Mouse (Mus musculus) liver, embryonic 16.5 days (tissue): ENCODE measurements at regions not wholly inside any gene's neighbourhood (a gene's known extent, or its start where the extent isn't known, plus 50 kb on each side); places are given as distances from the start of the nearest gene placed in this dataset.

Source experiments
- ATAC-seq: fragments of 200-750 bp; cut with Nextera tagmentation; 2 replicates; pipeline ENCODE4 v1.8.0; 2017; ENCODE audit warnings: low read depth, mild to moderate bottlenecking, moderate number of reproducible peaks, moderate library complexity
- H3K27ac ChIP-seq: fragments of 300-500 bp; sonication (generic); 2 replicates; pipeline ENCODE4 v1.5.1; 2014; ENCODE audit warnings: mild to moderate bottlenecking, low read length
- H3K27me3 ChIP-seq: fragments of 300-500 bp; sonication (generic); 2 replicates; pipeline ENCODE4 v1.6.1; 2014; ENCODE audit warnings: low read depth, low read length, mixed read lengths; ENCODE audit not compliant: control insufficient read depth, insufficient read depth
- H3K36me3 ChIP-seq: fragments of 300-500 bp; sonication (generic); 2 replicates; pipeline ENCODE4 v1.6.1; 2014; ENCODE audit warnings: mild to moderate bottlenecking; ENCODE audit not compliant: control insufficient read depth, insufficient read depth
- H3K4me1 ChIP-seq: fragments of 300-500 bp; sonication (generic); 2 replicates; pipeline ENCODE4 v1.6.1; 2014; ENCODE audit warnings: low read depth, low read length, mixed read lengths; ENCODE audit not compliant: control insufficient read depth
- H3K4me2 ChIP-seq: fragments of 300-500 bp; sonication (generic); 2 replicates; pipeline ENCODE4 v1.6.1; 2014; ENCODE audit warnings: low read depth, low read length, mixed read lengths
- H3K4me3 ChIP-seq: fragments of 300-500 bp; sonication (generic); 2 replicates; pipeline ENCODE4 v1.5.1; 2014; ENCODE audit warnings: low read depth, mild to moderate bottlenecking, low read length
- H3K9ac ChIP-seq: fragments of 300-500 bp; sonication (generic); 2 replicates; pipeline ENCODE4 v1.6.1; 2014; ENCODE audit warnings: low read depth, low read length
- H3K9me3 ChIP-seq: fragments of 300-500 bp; sonication (generic); replicated peaks from 2 replicates; pipeline ENCODE4 v1.6.1; 2016; ENCODE audit warnings: low read length; ENCODE audit not compliant: control insufficient read depth
- WGBS: fragments of 180-500 bp; shearing (Covaris S2); extraction: QIAGEN DNeasy Blood & Tissue Kit; methylation state at CpG from one replicate; pipeline ENCODE4 v1.1.7; 2014; ENCODE audit not compliant: insufficient replicate concordance; 5-methylcytosine and 5-hydroxymethylcytosine counted together

DNA sequence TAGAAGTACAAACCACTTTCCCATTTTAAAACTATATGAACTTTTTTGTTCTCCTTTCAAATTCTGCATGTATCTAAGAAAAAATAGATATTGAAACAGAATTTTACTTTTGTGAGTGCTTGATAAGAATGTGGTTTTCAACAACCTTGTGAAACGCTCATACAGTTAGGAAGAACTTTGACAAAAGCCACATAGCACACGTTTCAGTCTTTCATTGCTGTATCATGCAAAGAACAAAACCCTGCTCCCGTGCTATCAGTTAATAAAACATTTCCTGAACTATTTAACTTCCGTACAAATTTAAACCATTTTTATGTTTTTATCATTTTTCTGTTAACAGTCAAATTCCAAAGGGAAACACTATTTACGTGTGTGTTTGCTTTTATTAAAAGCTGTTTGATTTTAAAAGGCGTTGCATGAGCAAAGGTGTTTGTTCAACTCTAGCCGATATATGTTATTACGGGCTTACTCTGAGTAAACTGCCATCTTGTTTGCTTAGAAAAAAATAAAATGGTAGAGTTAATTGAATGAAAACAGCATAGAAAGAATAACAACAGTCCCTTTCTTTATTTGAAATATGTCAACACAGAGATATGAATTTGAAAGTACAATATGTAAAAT is 471.8 kb upstream of the Klhl1 start:
- WGBS, result 24% methylated on average over 8 of the region's 8 CpGs
- H3K27ac ChIP-seq, result no peak overlapping the region
- no peak overlapping the region for H3K4me2 ChIP-seq
- H3K4me3 ChIP-seq, result no peak overlapping the region
- H3K27me3 ChIP-seq, result no peaks in the 10 kb centered on the region
- H3K9me3 ChIP-seq, result no peaks in the 10 kb centered on the region
- no peaks in the 10 kb centered on the region for H3K4me1 ChIP-seq
- peak; percentile 63 for ATAC-seq
- no peak overlapping the region for H3K9ac ChIP-seq
- no peaks in the 10 kb centered on the region for H3K36me3 ChIP-seq

DNA sequence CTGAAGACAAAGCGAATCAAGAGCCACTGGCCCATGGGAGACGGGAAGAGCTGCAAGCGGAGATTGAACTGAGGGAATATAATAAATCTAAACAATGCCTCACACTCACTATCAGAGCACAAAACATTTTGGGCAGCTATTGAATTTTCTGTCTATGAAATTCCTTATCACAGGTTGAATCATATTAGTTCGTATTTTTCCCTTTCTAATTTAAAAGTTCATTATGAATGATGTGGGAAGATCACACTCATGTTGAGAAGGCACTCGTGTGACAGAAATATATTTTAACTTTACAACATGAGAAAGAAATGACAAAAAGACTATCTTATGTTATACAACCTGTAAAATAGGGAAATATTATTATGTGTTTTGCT is 444.2 kb upstream of the Klhl1 start:
- Histone ChIP-seq H3K9ac (no peak overlapping the region), H3K27ac (no peak overlapping the region), H3K9me3 (no peaks in the 10 kb centered on the region), H3K27me3 (no peaks in the 10 kb centered on the region), H3K4me1 (no peaks in the 10 kb centered on the region), H3K4me3 (no peak overlapping the region), H3K36me3 (no peaks in the 10 kb centered on the region), H3K4me2 (no peak overlapping the region)
- no peak for ATAC-seq
- 60% methylated on average over 5 of the region's 5 CpGs for WGBS

DNA sequence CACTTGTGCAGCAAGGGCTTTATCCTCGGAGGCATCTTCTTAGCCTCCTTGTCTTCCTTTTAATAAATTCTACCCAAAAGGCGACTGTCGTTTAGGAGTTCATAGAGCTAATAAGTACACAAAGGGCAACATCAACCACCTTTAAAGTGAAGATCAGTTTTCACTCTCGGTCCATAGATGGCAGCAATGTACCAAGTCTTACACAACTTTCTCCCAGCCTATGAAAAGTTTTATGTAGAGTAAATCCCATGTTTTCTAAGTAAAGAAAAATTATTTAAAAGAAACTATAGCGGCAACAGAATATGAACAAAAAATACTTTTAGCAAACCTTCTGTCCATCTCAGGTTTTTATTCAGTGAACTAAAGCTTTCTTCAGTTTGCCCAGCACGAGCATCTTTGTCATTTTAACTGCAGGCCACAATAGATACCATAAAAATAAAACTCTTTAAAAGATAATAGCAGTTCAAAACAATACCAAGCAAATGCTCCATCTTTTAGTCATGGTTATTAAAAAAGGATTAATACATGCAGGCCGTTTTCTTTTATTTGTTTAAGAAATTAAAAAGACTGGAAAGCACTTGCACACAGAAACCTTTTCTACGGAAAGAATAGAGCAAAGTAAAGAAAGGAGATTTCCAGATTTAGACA is 443.6 kb upstream of the Klhl1 start:
- Histone ChIP-seq H3K27ac (no peak overlapping the region), H3K4me2 (no peak overlapping the region), H3K4me1 (no peaks in the 10 kb centered on the region), H3K4me3 (no peak overlapping the region), H3K27me3 (no peaks in the 10 kb centered on the region), H3K36me3 (no peaks in the 10 kb centered on the region), H3K9me3 (no peaks in the 10 kb centered on the region), H3K9ac (no peak overlapping the region)
- WGBS, result 30% methylated on average over 8 of the region's 8 CpGs
- ATAC-seq, result no peak

DNA sequence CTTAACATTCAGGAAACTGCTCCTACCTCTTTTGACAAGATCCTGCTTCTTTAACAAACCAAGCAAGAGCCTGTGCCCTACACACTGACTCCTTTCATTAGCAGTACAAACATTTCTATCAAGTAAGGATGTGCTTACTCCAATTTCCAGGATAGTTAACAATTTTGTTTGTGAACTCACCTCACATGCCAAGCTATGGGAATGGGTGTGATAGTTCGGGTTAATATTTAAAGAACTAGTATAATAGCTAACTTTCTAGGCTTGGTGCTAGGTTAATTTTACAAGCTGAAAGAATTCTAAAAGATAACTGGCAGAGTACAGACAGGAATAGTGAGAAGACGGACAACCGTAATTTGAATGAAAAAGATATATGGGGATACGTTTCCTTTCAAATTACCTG is 437.2 kb upstream of the Klhl1 start:
- no peak overlapping the region for H3K4me2 ChIP-seq
- no peaks in the 10 kb centered on the region for H3K9me3 ChIP-seq
- H3K4me3 ChIP-seq, result no peak overlapping the region
- no peaks in the 10 kb centered on the region for H3K4me1 ChIP-seq
- H3K9ac ChIP-seq, result no peak overlapping the region
- no peaks in the 10 kb centered on the region for H3K36me3 ChIP-seq
- no peak for ATAC-seq
- no peak overlapping the region for H3K27ac ChIP-seq
- no peaks in the 10 kb centered on the region for H3K27me3 ChIP-seq
- 65% methylated on average over 4 of the region's 4 CpGs for WGBS

DNA sequence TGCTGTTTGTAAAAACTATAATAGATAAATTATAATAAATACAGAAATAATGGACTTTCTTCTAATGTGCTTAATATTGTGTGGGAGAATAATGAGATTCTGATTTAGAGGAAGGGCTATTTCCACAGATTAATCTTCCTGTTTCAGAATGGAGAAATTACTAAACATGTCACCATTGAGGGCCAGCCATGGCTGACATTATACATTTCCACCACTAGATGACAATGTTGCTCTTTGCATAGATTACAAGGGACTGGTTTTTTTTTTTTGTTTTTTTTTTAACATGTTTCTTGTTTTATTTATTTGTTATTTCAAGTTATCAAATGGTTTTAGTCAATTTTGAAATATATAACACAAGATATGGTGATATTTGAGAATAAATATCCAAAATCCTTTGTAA is 435.6 kb upstream of the Klhl1 start:
- Histone ChIP-seq H3K9ac (no peak overlapping the region), H3K4me2 (no peak overlapping the region), H3K9me3 (no peaks in the 10 kb centered on the region), H3K27ac (no peak overlapping the region), H3K4me3 (no peak overlapping the region), H3K27me3 (no peaks in the 10 kb centered on the region), H3K36me3 (no peaks in the 10 kb centered on the region), H3K4me1 (no peaks in the 10 kb centered on the region)
- ATAC-seq, result no peak

DNA sequence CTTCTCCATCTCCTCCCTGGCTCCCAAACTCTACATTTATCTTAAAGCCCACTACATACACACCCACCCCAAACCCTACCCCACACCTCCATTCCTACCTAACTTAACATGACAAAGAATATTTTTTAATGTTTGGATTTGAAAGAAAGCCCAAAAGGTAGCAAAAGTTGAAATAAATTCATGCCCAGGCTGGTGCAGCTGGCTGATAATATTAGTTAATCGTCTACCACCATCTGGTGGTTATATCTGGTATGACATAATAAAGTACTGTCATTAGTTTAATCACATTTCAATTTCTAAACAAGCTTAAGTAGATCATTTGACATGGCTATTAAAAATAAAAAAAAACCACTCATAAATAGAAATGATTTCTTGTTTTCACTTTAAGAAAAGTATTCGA is 389.8 kb upstream of the Klhl1 start:
- Histone ChIP-seq H3K27ac (no peak overlapping the region), H3K36me3 (no peaks in the 10 kb centered on the region), H3K9me3 (no peaks in the 10 kb centered on the region), H3K4me1 (no peaks in the 10 kb centered on the region), H3K9ac (no peak overlapping the region), H3K4me2 (no peak overlapping the region), H3K4me3 (no peak overlapping the region), H3K27me3 (no peaks in the 10 kb centered on the region)
- no peak for ATAC-seq
- WGBS, result 4% methylated on average over 2 of the region's 2 CpGs

DNA sequence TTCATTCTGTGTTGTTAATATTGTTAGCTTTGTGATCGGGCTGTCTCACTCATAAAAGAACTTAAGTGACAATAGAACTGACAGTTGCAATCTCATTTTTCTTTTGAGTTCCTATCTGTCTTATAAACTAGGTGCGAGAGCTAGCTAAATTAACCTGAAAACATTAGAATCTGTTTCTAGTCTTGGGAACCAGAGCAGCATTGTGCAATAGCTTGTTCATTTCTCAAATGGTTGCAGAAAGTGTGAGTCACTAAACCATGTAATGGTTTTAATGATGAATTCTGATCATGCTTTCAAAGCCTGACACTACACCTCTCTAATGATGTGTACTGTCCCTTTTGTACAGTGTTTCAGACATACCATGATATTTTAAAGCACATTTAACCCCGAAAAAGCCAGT is 360.8 kb upstream of the Klhl1 start:
- WGBS, result 52% methylated on average over 3 of the region's 3 CpGs
- Histone ChIP-seq H3K27me3 (no peaks in the 10 kb centered on the region), H3K9ac (no peak overlapping the region), H3K4me1 (no peaks in the 10 kb centered on the region), H3K27ac (no peak overlapping the region), H3K4me3 (no peak overlapping the region), H3K4me2 (no peak overlapping the region), H3K36me3 (no peaks in the 10 kb centered on the region), H3K9me3 (no peaks in the 10 kb centered on the region)
- no peak for ATAC-seq

DNA sequence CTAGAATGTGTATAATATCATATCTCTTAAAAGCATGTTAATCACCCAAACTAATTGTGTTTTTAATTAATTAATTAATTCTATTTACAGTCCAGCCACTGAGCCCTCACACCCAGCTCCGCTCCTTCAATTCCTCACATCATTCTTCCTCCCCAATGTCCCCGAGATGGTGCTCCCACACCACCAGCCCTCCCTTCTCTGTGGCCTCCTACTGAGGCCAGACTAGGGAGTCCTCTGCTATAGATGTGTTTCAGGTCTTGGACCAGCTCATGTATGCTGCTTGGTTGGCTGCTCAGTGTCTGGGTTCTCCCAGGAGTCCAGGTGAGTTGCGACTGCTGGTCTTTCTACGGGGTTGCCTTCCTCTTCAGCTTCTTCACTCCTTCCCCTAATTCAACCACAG is 353.1 kb upstream of the Klhl1 start:
- Histone ChIP-seq H3K27me3 (no peaks in the 10 kb centered on the region), H3K27ac (no peak overlapping the region), H3K36me3 (no peaks in the 10 kb centered on the region), H3K9ac (no peak overlapping the region), H3K4me2 (no peak overlapping the region), H3K9me3 (no peaks in the 10 kb centered on the region), H3K4me1 (no peaks in the 10 kb centered on the region), H3K4me3 (no peak overlapping the region)
- WGBS, result 66% methylated on average over 4 of the region's 4 CpGs
- no peak for ATAC-seq

DNA sequence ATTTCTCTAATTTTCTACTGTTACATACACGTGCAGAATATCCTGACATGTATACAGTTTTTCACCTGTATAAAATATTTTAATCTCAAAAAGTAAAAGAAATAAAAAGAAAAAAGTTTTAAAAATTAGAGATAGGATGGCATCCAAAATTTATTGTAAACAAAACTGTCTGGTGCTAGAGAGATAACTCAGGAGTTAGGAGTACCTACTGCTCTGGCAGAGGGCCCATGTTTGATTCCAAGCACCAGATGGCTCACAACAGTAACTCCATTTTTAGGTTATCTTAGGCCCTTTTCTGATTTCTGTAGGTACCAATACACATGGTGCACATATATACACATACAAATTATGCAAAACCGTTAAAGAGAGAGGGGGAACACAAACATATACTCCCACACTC is 320.0 kb upstream of the Klhl1 start:
- no peaks in the 10 kb centered on the region for H3K9me3 ChIP-seq
- ATAC-seq, result no peak
- H3K27ac ChIP-seq, result no peak overlapping the region
- H3K4me3 ChIP-seq, result no peak overlapping the region
- no peaks in the 10 kb centered on the region for H3K36me3 ChIP-seq
- 51% methylated on average over 2 of the region's 2 CpGs for WGBS
- H3K9ac ChIP-seq, result no peak overlapping the region
- no peaks in the 10 kb centered on the region for H3K27me3 ChIP-seq
- no peak overlapping the region for H3K4me2 ChIP-seq
- H3K4me1 ChIP-seq, result no peaks in the 10 kb centered on the region
